Mouse (Mus musculus): Measurements from ENCODE around the gene Car10. TPM values are rescaled to one million over a fixed set of nuclear protein-coding genes. Genes with fewer than 3 reads are reported as not detected.
A peak's percentile ranks its signal among the peaks of the same experiment; 100 is the strongest.

The Car10 gene
- total RNA-seq, 2 experiments from 2014 or later = 0.45 to 0.48 TPM

GRCm38 (mm10) chr11:93172430-93172829 lies 74.6 kb downstream of the Car10 start:
- DNase-seq = no peak

GRCm38 (mm10) chr11:93173533-93174308 lies 75.9 kb downstream of the Car10 start:
- DNase-seq = no peak

GRCm38 (mm10) chr11:93185477-93185876 lies 87.6 kb downstream of the Car10 start:
- DNase-seq = no peak

- no peak for DNase-seq
Measured at GRCm38 (mm10) chr11:93186163-93186562, 88.3 kb downstream of the Car10 start.

GRCm38 (mm10) chr11:93188621-93189020 lies 90.8 kb downstream of the Car10 start:
- no peak for DNase-seq

- no peak for DNase-seq
Measured at GRCm38 (mm10) chr11:93200046-93200445, 102.2 kb downstream of the Car10 start.

GRCm38 (mm10) chr11:93217457-93217856 lies 119.6 kb downstream of the Car10 start:
- no peak for DNase-seq

GRCm38 (mm10) chr11:93230057-93230456 lies 132.2 kb downstream of the Car10 start:
- DNase-seq = no peak

GRCm38 (mm10) chr11:93249771-93250265 lies 152.0 kb downstream of the Car10 start:
- no peak for DNase-seq

- DNase-seq = no peak
Measured at GRCm38 (mm10) chr11:93251766-93252165, 153.9 kb downstream of the Car10 start.

- no peak for DNase-seq
Measured at GRCm38 (mm10) chr11:93263979-93264378, 166.2 kb downstream of the Car10 start.

- DNase-seq = no peak
Measured at GRCm38 (mm10) chr11:93272016-93272415, 174.2 kb downstream of the Car10 start.

- DNase-seq = no peak
Measured at GRCm38 (mm10) chr11:93273906-93274305, 176.1 kb downstream of the Car10 start.

GRCm38 (mm10) chr11:93293661-93294060 lies 195.8 kb downstream of the Car10 start:
- no peak for DNase-seq

GRCm38 (mm10) chr11:93309981-93310380 lies 212.2 kb downstream of the Car10 start:
- DNase-seq = no peak

- DNase-seq = no peak
Measured at GRCm38 (mm10) chr11:93337756-93338155, 239.9 kb downstream of the Car10 start.

- no peak for DNase-seq
Measured at GRCm38 (mm10) chr11:93343961-93344360, 246.1 kb downstream of the Car10 start.

GRCm38 (mm10) chr11:93344869-93345268 lies 247.0 kb downstream of the Car10 start:
- no peak for DNase-seq

GRCm38 (mm10) chr11:93361576-93361975 lies 263.7 kb downstream of the Car10 start:
- peak; percentile 4 for DNase-seq

GRCm38 (mm10) chr11:93364171-93364570 lies 266.3 kb downstream of the Car10 start:
- no peak for DNase-seq

GRCm38 (mm10) chr11:93367244-93367643 lies 269.4 kb downstream of the Car10 start:
- DNase-seq = no peak

- DNase-seq = no peak
Measured at GRCm38 (mm10) chr11:93367740-93368139, 269.9 kb downstream of the Car10 start.

- DNase-seq = no peak
Measured at GRCm38 (mm10) chr11:93373697-93374354, 276.0 kb downstream of the Car10 start.

- DNase-seq = no peak
Measured at GRCm38 (mm10) chr11:93391159-93391558, 293.3 kb downstream of the Car10 start.
